Mouse (Mus musculus): ENCODE measurements around the gene B4galnt2.
A peak's percentile ranks its signal among the peaks of the same experiment; 100 is the strongest.

The B4galnt2 gene

DNA sequence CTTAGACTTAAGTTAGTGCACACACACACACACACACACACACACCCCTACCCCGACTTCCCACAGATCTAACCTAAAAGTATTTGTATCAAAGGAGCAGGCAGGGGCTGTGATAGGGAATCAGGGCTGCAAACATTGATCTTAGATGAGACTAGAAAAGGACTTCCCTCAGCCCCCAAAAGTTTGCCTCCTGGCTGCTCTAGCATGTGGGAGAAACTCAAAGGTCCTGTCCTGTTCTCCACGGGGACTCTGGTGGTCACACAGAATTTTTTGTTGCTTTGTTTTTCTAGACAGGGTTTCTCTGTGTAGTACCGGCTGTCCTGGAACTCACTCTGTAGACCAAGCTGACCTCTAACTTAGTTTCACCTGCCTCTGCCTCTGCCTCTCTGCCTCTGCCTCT is 89.1 kb downstream of the B4galnt2 start:
- DNase-seq = no peak

DNA sequence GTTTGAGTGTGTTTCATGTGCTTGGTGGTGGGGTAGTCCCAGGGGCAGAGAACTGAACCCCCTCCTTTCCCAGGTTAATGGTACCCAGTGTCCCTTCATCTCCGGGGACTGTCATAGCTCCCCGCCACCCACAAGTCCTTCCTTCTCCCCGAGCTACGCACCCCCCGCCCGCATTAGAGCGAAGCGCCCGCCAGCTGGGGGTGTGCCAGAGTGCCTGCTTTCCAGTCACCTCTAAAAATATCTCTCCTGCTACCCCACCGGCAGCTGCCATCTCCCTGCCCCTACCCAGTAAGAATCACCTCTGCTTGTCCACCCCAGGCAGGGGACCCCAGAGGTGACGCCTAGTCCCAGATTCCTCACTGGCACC is 89.8 kb downstream of the B4galnt2 start:
- peak; percentile 60 for DNase-seq

DNA sequence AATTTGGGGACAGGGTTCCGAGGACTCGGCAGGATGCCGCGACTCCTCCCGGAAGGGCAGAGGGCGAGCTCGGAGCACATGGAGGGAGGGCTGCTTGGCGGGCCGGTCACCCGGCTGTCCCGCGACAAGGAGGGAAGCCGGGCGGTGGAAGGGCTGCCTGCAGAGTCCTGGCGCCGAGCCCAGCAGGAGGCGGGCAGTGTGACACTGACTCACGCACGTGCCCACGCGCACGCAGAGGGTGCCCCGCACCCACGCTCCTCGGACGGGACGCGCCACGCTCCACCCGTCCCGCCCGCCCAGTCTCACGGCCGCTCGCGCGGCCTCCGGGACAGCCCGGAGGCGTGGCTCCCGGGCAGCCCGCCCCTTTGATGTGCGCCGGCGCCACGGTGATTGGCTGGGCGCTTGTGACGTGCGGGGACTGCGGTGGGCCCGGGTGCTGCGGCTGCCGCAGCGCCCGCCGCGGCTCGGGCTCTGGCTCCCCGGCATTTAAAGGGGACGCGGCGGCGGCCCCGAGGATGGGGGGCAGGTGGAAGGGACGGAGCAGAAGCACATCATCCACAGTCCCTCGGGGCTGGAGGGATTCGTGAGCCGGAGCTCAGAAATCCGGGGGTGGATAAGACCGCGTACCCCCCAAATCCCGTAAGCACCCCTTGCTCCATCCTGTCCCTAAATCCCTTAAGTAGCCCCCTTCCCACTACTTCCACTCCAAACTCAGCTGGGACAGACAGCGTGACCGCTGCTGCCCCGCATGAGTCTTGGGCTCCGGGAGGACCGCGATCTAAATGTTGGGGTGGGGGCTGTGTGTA is 90.4 kb downstream of the B4galnt2 start, which contains the start of gene Phospho1:
TSS of gene Phospho1 (plus strand) at position 429 of the 806 bp plus-strand sequence.
- peak; percentile 86 for DNase-seq

DNA sequence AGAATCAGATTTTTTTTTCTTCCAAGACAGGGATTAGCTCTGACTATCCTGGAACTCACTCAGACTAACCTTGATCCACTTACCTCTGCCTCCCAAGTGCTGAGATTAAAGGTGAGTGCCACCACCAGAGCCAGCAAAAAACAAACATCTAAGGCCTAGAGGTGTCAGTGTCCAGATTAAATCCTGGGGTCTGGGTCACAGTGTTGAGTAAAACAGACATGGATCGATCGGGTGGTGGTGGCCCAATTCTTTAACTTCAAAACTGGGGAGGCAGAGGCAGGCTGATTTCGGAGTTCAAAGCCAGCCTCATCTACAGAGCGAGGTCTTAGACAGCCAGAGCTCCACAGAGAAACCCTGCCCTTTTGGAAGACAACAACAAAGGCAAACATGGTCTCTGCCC is 92.3 kb downstream of the B4galnt2 start:
- no peak for DNase-seq

DNA sequence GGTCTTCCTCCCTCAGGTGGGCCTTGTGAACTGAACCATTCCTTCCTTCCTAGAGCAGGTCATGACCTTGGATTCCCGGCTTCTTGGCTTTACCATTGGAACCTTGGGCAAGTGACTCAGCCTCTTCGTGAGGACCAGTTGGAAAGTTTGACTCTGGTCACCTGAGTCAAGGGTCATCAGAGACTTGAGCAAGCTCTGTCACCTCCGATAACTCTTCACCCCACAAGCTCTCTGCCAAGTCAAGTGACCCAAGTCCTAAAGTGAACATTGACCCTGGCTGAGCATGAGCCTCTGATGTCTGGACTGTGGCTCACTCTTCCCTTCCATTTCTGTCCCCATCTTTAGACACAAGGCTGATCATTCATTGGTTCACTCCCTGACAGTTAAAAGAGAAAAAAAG is 93.2 kb downstream of the B4galnt2 start:
- no peak for DNase-seq

DNA sequence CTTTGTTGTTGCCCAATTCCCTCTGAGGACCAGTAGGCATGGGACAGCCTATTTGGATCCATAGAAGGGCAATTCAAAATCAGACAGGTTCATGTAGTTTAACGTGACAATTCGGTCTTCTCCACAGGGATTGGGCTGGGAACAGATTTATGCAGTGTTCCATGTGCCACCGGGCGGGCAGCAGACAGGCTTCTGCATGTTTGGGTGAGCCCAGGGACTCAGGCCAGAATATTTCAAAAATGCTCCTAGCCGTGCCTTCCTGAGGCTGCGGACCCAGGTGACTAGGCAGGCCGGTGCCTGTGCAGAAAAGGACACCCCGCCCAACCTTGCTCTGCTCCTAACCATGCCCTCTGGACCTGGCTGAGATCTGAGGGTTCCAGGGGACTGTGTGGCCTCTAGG is 95.6 kb downstream of the B4galnt2 start:
- no peak for DNase-seq
